In the genomic region with DNA sequence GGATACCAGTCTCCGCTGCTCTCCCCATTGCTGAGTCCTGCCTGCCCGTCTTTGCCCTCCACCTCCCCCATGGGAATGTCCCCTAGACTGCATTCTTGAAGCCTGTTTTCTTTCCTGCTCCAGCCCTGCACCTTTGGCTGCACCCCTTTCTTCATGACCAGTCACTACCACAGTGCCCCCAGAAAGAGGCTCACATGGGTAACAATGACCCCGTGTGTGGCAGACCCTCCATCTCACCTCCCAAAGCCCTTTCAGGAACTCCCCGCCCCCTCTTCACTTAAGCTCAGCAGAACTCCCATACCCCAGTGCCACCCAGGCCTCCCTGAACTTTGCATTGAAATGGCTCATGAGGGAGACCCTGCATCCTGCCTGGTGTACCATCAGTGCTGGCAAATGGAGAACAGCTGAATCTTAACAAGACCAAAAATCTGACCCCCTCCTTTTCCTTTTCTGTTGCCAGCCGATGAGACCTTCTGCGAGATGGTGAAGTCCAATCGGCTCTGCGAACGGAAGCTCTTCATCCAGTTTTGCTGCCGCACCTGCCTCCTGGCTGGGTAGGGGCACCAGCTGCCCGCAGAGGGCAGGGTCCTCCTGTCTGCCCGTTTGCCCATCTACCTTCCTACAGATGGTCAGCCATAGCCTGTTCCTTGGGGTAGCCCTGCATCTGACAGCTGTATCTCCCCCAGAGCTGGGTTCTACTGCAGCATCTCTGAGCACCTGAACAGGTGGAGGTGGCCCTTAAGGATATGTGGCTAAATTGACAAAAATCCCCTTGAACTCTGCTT, we compare ENCODE assay signal across 30 mouse cellular contexts. TPM values are rescaled to one million over a fixed set of nuclear protein-coding genes. Genes with fewer than 3 reads are reported as not detected.
"Had no signal": no experiment of that assay in that cellular context is flagged by ENCODE, and none has a peak within 500 bp of the region (broad histone marks: within the 10 kb centered on the region; RNA-seq: fewer than 3 reads in every experiment).

No protein-coding gene starts in this region.

- DNase-seq: gastrocnemius, adult 2 months; gastrocnemius, postnatal 10 days; gastrocnemius, postnatal 25 days; heart, postnatal 10 days; heart, postnatal 4 days; kidney, adult 18-20 months; kidney, adult 8-10 months; kidney, postnatal 25 days; kidney, postnatal 4 days had no signal

- H3K4me1 ChIP-seq: heart, embryonic 12.5 days; intestine, embryonic 15.5 days; liver, embryonic 12.5 days had no signal

- H3K36me3 ChIP-seq: heart, embryonic 10.5 days; heart, embryonic 12.5 days; hindbrain, embryonic 10.5 days; hindbrain, embryonic 12.5 days; intestine, embryonic 15.5 days; limb, embryonic 13.5 days; liver, embryonic 12.5 days had no signal

- ATAC-seq: hindbrain, embryonic 16.5 days; inflammation-experienced regulatory T-cells, adult 6 months; intestine, embryonic 15.5 days; intestine, postnatal 0 days; liver, embryonic 12.5 days had no signal

- H3K9me3 ChIP-seq: heart, embryonic 10.5 days; heart, embryonic 12.5 days; hindbrain, embryonic 10.5 days; hindbrain, embryonic 12.5 days; intestine, embryonic 15.5 days; limb, embryonic 15.5 days; liver, embryonic 12.5 days had no signal

- H3K9ac ChIP-seq: heart, embryonic 12.5 days; hindbrain, embryonic 12.5 days; hindbrain, embryonic 14.5 days; intestine, embryonic 15.5 days; limb, embryonic 13.5 days; limb, embryonic 15.5 days; liver, embryonic 12.5 days; liver, embryonic 14.5 days had no signal

- H3K4me2 ChIP-seq: heart, embryonic 12.5 days; hindbrain, embryonic 12.5 days; hindbrain, embryonic 14.5 days; intestine, embryonic 15.5 days; limb, embryonic 13.5 days; limb, embryonic 15.5 days; liver, embryonic 12.5 days had no signal

- H3K4me3 ChIP-seq: gastrocnemius, adult 2 months; heart, embryonic 10.5 days; heart, embryonic 12.5 days; hindbrain, embryonic 10.5 days; hindbrain, embryonic 12.5 days; intestine, embryonic 15.5 days; layer of hippocampus, adult 2 months; left cerebral cortex, adult 2 months; limb, embryonic 13.5 days; limb, embryonic 15.5 days; liver, embryonic 12.5 days had no signal

- H3K27ac ChIP-seq: gastrocnemius, adult 2 months; heart, embryonic 10.5 days; hindbrain, embryonic 10.5 days; hindbrain, embryonic 12.5 days; hindbrain, embryonic 14.5 days; intestine, embryonic 15.5 days; layer of hippocampus, adult 2 months; left cerebral cortex, adult 2 months; limb, embryonic 13.5 days; limb, embryonic 15.5 days; liver, embryonic 12.5 days; liver, embryonic 14.5 days had no signal

RNA-seq across cellular contexts. Expression of a gene that starts 5.2 kb away (rescaled TPM):
- polyA plus RNA-seq: heart, embryonic 10.5 days; heart, embryonic 12.5 days; heart, embryonic 14.5 days; heart, embryonic 16.5 days; hindbrain, embryonic 10.5 days; hindbrain, embryonic 12.5 days; hindbrain, embryonic 14.5 days; hindbrain, embryonic 16.5 days; inflammation-experienced regulatory T-cells, adult 6 months; intestine, embryonic 15.5 days; intestine, postnatal 0 days; kidney, embryonic 14.5 days; kidney, embryonic 16.5 days; limb, embryonic 11.5 days; limb, embryonic 13.5 days; limb, embryonic 15.5 days; liver, adult 2 months; liver, embryonic 12.5 days; liver, embryonic 14.5 days had no signal
